Mouse (Mus musculus): ENCODE data around the gene Olfr959.

Gene Olfr959

GRCm38 (mm10) chr9:39575469-39575868, at the start of gene Olfr959:
Gene Olfr959, minus strand, starts transcription at chr9:39575569.
- no peak for ATAC-seq (ENCODE audit: insufficient number of reproducible peaks, low FRiP score, low TSS enrichment)

- no peak for ATAC-seq (ENCODE audit: insufficient number of reproducible peaks, low FRiP score, low TSS enrichment)
Observed at GRCm38 (mm10) chr9:39624711-39625110, 49.3 kb upstream of the Olfr959 start.

- no peak for ATAC-seq (ENCODE audit: insufficient number of reproducible peaks, low FRiP score, low TSS enrichment)
Observed at GRCm38 (mm10) chr9:39623783-39624182, 48.4 kb upstream of the Olfr959 start.

- ATAC-seq (ENCODE audit: insufficient number of reproducible peaks, low FRiP score, low TSS enrichment), result no peak
Observed at GRCm38 (mm10) chr9:39621073-39621472, 45.7 kb upstream of the Olfr959 start, which contains the start of gene Olfr960. Gene Olfr960, plus strand, starts transcription at chr9:39621373.

- ATAC-seq (ENCODE audit: insufficient number of reproducible peaks, low FRiP score, low TSS enrichment), result no peak
Observed at GRCm38 (mm10) chr9:39611953-39612352, 36.6 kb upstream of the Olfr959 start.

- no peak for ATAC-seq (ENCODE audit: insufficient number of reproducible peaks, low FRiP score, low TSS enrichment)
Observed at GRCm38 (mm10) chr9:39610355-39610754, 35.0 kb upstream of the Olfr959 start, which contains the start of gene Olfr148. Gene Olfr148, plus strand, starts transcription at chr9:39610655.

GRCm38 (mm10) chr9:39608497-39608896, 33.1 kb upstream of the Olfr959 start:
- ATAC-seq (ENCODE audit: insufficient number of reproducible peaks, low FRiP score, low TSS enrichment), result no peak

- ATAC-seq (ENCODE audit: insufficient number of reproducible peaks, low FRiP score, low TSS enrichment), result no peak
Observed at GRCm38 (mm10) chr9:39603999-39604453, 28.7 kb upstream of the Olfr959 start, which contains the start of gene AW551984. Gene AW551984, minus strand, starts transcription at chr9:39604403.

- ATAC-seq (ENCODE audit: insufficient number of reproducible peaks, low FRiP score, low TSS enrichment), result no peak
Observed at GRCm38 (mm10) chr9:39603333-39603845, 28.0 kb upstream of the Olfr959 start.

- no peak for ATAC-seq (ENCODE audit: insufficient number of reproducible peaks, low FRiP score, low TSS enrichment)
Observed at GRCm38 (mm10) chr9:39602536-39603332, 27.4 kb upstream of the Olfr959 start.

- no peak for ATAC-seq (ENCODE audit: insufficient number of reproducible peaks, low FRiP score, low TSS enrichment)
Observed at GRCm38 (mm10) chr9:39577050-39577449, 1.7 kb upstream of the Olfr959 start.

- ATAC-seq (ENCODE audit: insufficient number of reproducible peaks, low FRiP score, low TSS enrichment), result no peak
Observed at GRCm38 (mm10) chr9:39558349-39558647, 17.1 kb downstream of the Olfr959 start.

GRCm38 (mm10) chr9:39557529-39558348, 17.6 kb downstream of the Olfr959 start:
- no peak for ATAC-seq (ENCODE audit: insufficient number of reproducible peaks, low FRiP score, low TSS enrichment)

- ATAC-seq (ENCODE audit: insufficient number of reproducible peaks, low FRiP score, low TSS enrichment), result no peak
Observed at GRCm38 (mm10) chr9:39553946-39554345, 21.4 kb downstream of the Olfr959 start, which contains the start of gene Olfr958. Gene Olfr958, minus strand, starts transcription at chr9:39554054.

- ATAC-seq (ENCODE audit: insufficient number of reproducible peaks, low FRiP score, low TSS enrichment), result no peak
Observed at GRCm38 (mm10) chr9:39550806-39551205, 24.6 kb downstream of the Olfr959 start.

GRCm38 (mm10) chr9:39523616-39524285, 51.6 kb downstream of the Olfr959 start:
- ATAC-seq (ENCODE audit: insufficient number of reproducible peaks, low FRiP score, low TSS enrichment), result no peak

Measured in cerebellum, adult (tissue).